Mouse (Mus musculus): ENCODE results near the gene Setmar.

DNA sequence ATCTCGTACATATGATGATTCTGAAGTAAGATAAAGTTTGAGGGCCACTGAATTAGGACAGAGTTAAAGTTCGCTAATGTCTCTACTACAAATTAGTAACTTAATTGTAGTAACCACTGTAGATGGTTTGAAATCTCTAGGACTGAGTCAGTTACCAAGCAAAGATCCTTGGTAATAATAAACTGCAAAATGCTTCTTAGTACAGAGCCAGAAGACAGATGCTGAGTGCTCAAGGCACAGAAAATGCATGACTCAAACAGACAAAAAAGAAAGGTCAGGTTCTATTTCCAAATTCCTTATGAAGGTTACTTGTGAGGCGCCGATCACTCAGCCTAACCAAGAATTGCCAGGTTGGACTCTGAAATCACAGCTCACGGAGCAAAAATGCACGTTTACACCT, 53.0 kb downstream of the Setmar start:
- TF ChIP-seq CTCF (conservative IDR thresholded peaks at IDR 0.05; ENCODE audit: insufficient read depth, insufficient read length, low read depth, low read length) (no peak), POLR2A (IDR thresholded peaks at IDR 0.05; ENCODE audit: low read depth, low read length) (no peak)

Measured in kidney, adult 2 months (tissue).